Mouse (Mus musculus): ENCODE measurements at regions not wholly inside any gene's neighbourhood (a gene's known extent, or its start where the extent isn't known, plus 50 kb on each side); places are given as distances from the start of the nearest gene placed in this dataset.
A peak's percentile ranks its signal among the peaks of the same experiment; 100 is the strongest.

DNA sequence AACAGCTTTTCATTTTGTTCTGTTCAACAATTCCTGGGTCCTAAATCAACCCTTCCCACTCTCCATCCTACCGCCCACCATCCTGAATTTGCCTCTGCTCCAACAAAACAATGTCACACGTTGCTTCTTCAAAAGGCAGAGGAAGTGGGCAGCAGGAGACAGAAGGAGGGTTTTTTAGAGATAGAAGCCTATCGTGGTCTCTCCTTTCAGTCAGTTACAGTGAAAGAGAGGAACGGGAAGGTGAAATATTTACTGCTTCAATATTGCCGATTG, 181.7 kb downstream of the Rdh14 start:
- DNase-seq (ENCODE audit: low spot score): no peak

DNA sequence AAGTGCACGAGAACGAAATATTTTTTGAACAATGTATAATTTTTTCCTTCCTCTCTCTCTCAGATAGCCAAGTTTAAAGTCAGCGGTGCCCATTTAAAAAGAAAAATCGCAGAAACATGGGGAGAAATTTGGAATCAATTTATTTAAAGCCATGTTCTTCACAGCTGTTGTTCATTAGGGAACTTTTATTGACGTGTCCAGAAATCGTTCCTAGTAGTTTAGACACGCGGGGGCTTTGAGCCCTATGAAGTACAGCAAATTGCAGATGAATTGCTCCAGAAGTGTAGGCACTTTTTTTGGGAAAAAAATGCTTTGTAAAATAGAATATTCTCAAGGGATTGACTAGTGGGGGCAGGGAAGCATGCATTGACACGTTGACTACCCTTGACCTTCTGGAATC, 182.8 kb downstream of the Rdh14 start:
- no peak for DNase-seq (ENCODE audit: low spot score)

DNA sequence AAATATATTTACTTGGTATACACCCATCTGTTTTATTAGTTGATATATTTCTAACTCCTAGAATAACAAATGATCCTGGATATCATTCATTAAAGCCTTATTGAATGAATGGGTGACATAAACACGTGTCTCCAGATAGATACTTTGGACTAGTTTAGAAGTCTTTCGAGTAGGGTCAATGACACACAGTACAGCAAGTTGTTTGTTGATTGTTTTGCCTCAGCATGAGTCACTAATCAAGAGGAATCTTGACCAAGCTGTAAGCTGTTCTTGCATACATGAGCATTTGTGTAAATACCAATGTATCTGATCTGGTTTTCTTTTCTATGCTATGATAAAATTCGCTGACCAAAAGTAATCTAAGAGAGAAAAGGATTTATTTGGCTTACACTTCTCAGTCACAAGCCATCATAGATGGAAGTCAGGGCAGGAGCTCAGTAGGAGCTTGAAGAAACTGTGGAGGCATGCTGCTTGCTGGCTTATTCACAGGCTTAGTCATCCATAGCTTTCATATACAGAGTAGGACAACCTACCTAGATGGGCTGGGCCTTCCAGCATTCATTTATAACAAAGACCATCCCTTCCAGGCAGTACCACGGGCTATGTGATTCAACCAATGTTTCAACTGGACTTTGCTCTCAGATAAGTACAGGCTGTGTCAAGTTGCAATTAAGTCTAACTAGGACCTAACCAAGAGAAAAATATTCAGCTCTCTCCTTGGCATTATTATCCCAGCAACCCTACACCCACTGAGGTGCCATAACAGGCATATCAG, 192.5 kb downstream of the Rdh14 start:
- DNase-seq (ENCODE audit: low spot score): no peak

DNA sequence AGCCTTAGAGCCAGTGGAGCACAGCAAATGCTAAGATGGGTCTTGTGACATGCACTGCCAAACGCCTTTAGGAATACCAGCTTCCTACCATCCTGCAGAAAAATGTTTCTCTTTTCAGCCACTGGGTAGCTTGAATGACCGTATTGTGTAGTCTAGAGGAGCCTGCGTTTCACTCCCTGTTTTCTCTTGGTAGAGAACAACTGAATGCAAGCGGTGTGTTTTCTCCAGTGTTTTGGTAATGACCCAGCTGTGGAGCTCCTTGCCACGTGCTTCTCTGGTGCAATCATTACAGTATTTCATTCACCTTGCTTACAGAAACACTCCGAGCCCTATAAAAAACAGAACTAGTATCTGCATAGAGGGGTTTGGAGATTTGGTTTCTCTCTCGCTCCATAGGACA, 193.5 kb downstream of the Rdh14 start:
- DNase-seq (ENCODE audit: low spot score): no peak

DNA sequence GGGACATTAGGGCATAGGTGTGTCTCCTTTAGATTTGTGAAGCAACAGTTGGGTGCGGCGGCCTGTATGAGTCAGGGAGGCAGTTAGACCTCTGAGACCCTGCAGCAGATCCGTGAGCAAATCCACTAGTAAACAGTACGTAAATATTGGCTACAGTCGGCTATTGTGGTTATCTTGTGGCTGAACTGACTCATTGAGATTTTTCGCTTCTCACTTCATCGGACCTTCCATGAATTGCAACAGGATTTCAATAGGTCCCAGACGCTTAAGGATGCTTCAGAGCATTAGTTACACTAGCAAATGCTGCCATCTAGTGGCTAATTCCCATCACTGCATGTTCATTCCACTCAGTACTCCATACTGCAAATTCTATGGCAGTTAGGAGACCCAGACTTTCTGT, 199.0 kb downstream of the Rdh14 start:
- DNase-seq (ENCODE audit: low spot score): peak; percentile 49

DNA sequence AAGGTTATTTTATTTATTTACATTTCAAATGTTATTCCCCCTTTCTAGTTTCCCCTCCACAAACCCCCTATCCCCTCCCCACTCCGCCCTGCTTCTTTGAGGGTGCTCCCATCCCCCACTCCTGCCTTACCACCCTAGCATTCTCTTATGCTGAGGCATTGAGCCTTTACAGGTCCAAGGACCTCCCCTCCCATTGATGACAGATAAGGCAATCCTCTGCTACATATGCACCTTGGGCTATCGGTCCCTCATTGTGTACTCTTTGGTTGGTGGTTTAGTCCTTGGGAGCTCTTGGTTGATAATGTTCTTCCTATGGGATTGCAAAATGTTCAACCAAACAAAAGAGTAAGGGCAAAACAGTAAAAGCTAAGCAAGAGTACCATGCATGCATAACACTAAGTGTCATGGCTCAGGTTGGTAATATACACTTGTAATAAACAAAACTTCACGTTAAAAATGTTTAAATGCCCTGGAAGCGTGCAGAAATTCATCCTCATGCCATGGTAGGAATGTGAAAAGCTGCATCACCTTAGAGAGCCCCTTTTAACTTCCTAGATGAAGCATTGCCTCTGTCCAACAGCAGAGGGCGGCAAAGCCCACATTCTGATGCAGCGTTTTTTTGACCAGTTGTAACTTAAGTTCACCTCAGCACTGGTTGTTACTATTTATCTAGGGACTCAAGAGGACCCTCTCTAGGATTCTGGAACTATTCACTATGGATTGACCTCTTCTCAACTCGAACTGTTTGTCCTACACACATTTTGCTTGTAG, 207.6 kb downstream of the Rdh14 start:
- peak; percentile 53 for DNase-seq (ENCODE audit: low spot score)

DNA sequence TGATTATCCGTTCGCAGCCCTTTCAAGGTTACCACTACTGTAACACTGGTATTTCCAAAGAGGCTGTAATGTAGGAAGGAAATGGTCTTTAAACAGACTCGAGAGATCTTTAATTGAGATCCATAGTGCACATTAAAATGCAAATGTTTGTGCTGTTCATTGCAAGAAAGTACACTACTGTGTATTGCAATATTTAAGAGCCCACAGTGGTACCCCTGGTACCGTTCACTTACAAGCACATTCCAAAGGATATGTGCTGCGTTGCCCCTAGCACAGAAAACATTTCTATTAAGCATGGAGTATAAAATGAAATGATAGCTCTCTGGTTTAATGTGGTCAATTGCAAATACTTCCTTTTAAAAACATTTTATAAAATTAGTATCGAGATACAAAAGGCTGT, 209.5 kb downstream of the Rdh14 start:
- DNase-seq (ENCODE audit: low spot score): no peak

DNA sequence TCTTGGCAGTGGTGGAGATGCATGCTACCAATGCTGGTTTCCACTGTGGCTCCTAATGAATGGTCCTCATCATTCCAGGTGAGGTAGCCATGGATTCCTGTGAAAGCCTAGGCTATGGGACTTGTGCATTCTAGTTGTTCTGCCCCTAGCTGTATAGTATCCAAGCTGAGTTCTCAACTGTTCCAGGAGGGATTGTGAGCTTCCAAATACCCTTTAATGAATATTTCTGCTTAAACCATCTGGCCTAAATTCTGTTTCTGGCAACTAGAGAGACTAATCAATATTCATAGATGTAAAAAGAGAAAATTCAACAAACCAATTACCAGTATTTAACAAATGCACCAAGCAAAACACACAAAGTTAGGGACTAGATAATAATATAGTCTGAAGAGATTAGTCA, 227.7 kb downstream of the Rdh14 start:
- DNase-seq (ENCODE audit: low spot score): no peak

DNA sequence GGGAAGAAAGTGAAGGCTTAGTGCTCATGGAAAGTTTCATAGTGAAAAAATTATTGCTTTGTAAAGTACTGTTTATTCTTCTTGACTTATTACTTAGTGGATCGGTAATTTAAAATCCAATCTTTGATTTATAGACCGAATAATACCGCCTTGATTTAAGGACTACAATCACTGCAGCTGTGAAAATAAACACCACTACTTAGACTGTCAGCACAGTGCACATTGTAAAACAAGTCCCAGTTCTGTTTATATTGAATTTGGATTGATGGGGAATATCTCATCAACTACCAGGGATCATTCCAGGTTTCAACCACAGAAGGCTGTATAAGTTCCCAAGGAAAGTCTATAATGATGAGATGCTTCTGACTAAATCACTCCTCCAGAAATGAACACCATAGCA, 230.0 kb downstream of the Rdh14 start:
- no peak for DNase-seq (ENCODE audit: low spot score)

DNA sequence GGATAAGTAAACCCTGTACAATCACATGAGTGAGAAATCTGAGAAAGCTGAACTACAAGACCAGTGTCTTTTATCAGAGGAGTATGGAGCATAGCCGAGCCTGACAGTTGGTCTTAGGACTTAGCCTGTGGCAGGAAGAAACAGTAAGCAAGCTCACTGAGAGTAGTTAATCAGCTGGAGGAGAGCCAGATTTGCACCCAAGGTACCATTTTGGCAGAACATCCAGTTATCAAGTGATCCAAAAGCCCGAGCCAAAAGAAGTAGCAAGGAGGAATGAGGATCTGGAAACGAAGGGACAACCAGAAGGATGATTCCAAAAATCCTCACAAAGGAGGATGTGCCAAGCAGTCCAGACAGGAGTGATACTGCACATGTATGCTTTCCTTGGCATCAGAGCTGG, 248.0 kb downstream of the Rdh14 start:
- DNase-seq (ENCODE audit: low spot score): no peak

DNA sequence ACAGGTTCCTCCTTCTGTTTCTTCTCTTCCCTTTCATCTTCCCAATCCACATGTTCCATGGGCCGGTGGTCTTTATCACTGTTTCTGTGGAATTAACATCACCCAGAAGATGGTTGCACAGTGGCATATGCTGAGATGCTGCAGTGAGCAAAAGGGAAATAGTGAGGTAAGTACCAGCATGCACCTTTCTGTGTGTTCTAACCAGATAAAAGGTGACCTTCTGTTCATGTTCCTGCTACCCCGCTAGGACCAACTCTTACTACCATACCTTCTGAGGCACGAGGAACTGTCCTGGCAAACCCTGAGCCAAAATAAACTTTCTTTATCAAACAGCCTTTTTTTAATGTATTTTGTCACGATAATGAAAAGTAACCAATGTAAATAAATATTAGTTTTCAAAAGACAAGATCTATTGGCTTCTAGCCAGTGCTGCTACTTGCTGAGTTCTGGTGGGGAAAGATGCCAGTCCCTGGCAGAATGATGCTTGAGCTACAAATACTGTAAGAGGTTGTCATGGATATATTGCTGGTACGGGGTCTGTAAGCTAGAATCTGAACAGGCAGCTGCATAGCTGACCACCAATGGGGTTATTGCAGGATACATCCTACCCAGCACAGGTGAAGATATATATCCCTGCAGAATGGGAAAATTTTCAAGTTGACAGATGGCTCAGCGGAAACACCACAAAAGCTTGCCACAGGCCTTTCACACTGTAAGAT, 264.1 kb downstream of the Rdh14 start:
- DNase-seq (ENCODE audit: low spot score): no peak

DNA sequence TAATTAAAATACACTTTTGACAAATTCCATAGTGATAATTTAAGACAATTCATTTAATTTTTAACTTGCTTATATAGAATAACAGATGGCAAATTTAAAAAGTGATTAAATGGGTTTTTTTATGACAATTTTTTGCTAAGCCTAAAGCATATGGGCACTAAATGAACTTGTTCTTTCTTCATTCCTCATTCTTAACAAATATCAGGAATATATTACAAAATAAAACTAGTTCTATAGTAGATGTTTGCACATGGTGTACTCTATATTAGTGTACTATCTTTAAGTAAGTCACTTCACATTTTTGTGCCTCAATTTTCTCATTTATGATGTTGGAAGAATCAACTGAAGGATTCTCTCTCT, 264.6 kb downstream of the Rdh14 start:
- no peak for DNase-seq (ENCODE audit: low spot score)

DNA sequence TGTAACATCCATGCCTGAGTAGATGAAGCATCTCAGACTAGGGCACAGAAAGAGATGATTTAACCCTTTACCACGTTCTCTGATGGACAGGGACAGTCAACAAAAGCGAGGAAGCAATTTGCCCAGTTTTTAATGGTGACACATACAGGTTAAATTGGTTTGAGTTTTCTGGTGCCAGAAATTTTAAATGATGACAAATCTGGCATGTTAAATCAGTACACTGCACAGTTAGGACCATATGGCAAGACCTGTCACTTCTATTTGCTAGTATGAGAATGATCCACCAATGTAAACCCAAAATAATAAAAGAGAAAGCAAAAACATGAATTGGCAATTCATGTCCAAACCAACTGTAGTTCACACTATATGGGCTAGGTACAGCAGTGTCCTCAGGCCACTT, 268.3 kb downstream of the Rdh14 start:
- DNase-seq (ENCODE audit: low spot score): no peak

DNA sequence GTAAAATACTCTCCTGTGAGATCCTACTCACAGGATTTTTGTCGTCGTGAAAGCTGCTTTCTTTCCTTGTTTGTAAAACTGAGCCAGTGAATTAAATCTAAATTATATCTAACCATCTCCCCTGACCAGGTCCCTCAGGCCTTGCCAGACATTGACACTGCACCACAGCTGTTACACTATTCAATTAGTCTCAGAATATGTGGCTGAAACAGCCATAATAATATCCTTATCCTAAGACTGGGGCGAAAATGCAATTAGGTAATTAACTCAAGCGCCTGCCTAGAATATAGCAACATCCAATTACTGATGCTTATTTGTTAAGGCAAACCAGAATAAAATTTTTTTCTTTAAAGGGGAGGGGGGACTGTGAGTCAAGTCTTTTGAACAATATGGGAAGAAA, 296.2 kb downstream of the Rdh14 start:
- DNase-seq (ENCODE audit: low spot score): no peak
